Mouse (Mus musculus): ENCODE results near the gene Tac4. TPM values are rescaled to one million over a fixed set of nuclear protein-coding genes. Genes with fewer than 3 reads are reported as not detected.

The Tac4 gene
- 0.09 TPM in 1 of 2 replicates, not detected in the other for polyA plus RNA-seq (2012; rRNA removed; ENCODE audit: low replicate concordance)

GRCm38 (mm10) chr11:95261178-95261751 lies at the start of gene Tac4:
Gene Tac4, plus strand, starts transcription at chr11:95261529.

GRCm38 (mm10) chr11:95310007-95310647 lies 48.8 kb downstream of the Tac4 start, which contains the start of gene Kat7:
Gene Kat7, minus strand, starts transcription at chr11:95310246.

Other genes starting within 250 kb of the Tac4 start
- gene Pdk2, start 220.2 kb upstream of the Tac4 start, polyA plus RNA-seq (2012; rRNA removed; ENCODE audit: low replicate concordance): 100 and 190 TPM in 2 replicates
- gene Itga3, start 184.7 kb upstream of the Tac4 start, polyA plus RNA-seq (2012; rRNA removed; ENCODE audit: low replicate concordance): 87.6 and 115 TPM in 2 replicates
- 0.07 and 0.18 TPM in 2 replicates for gene Dlx3, start 141.4 kb upstream of the Tac4 start, polyA plus RNA-seq (2012; rRNA removed; ENCODE audit: low replicate concordance)
- gene Dlx4, start 115.3 kb upstream of the Tac4 start, polyA plus RNA-seq (2012; rRNA removed; ENCODE audit: low replicate concordance): not detected in 2 replicates
- 14.3 and 17.1 TPM in 2 replicates for gene Kat7, start 48.7 kb downstream of the Tac4 start, polyA plus RNA-seq (2012; rRNA removed; ENCODE audit: low replicate concordance)
- 16.6 and 17.2 TPM in 2 replicates for gene Fam117a, start 75.5 kb downstream of the Tac4 start, polyA plus RNA-seq (2012; rRNA removed; ENCODE audit: low replicate concordance)
- gene Slc35b1, start 123.2 kb downstream of the Tac4 start, polyA plus RNA-seq (2012; rRNA removed; ENCODE audit: low replicate concordance): 101 and 183 TPM in 2 replicates
- 15.0 and 27.9 TPM in 2 replicates for gene Spop, start 152.6 kb downstream of the Tac4 start, polyA plus RNA-seq (2012; rRNA removed; ENCODE audit: low replicate concordance)

Data from duodenum, adult 2 months (tissue).